Mouse (Mus musculus) neural tube, embryonic 11.5 days (tissue): Measurements from ENCODE around the gene Rmnd5b. TPM values are rescaled to one million over a fixed set of nuclear protein-coding genes. Genes with fewer than 3 reads are reported as not detected.

Experiments used
- ATAC-seq: fragments of 200-750 bp; cut with Nextera tagmentation; 2 replicates; pipeline ENCODE4 v1.8.0; 2017; ENCODE audit warnings: moderate number of reproducible peaks, mild to moderate bottlenecking, moderate TSS enrichment, moderate library complexity; ENCODE audit not compliant: insufficient read depth, low FRiP score, low TSS enrichment
- DNase-seq: peaks from one replicate; pipeline ENCODE4 v3.0.0-alpha.2; 2015; ENCODE audit warnings: low spot score
- H3K27ac ChIP-seq: fragments of 300-500 bp; sonication (generic); 2 replicates; pipeline ENCODE4 v1.5.1; 2014; ENCODE audit warnings: low read depth, mild to moderate bottlenecking, low read length
- H3K27me3 ChIP-seq: fragments of 300-500 bp; sonication (generic); 2 replicates; pipeline ENCODE4 v1.6.1; 2014; ENCODE audit warnings: mild to moderate bottlenecking, low read length, mixed read lengths; ENCODE audit not compliant: control insufficient read depth, insufficient read depth
- H3K36me3 ChIP-seq: fragments of 300-500 bp; sonication (generic); 2 replicates; pipeline ENCODE4 v1.6.1; 2014; ENCODE audit warnings: mild to moderate bottlenecking, low read length, moderate library complexity, mixed read lengths; ENCODE audit not compliant: control insufficient read depth, insufficient read depth
- H3K4me1 ChIP-seq: fragments of 300-500 bp; sonication (generic); 2 replicates; pipeline ENCODE4 v1.6.1; 2014; ENCODE audit warnings: low read length, mixed read lengths; ENCODE audit not compliant: control insufficient read depth, insufficient read depth
- H3K4me2 ChIP-seq: fragments of 300-500 bp; sonication (generic); 2 replicates; pipeline ENCODE4 v1.6.1; 2014; ENCODE audit warnings: low read depth, mild to moderate bottlenecking, moderate library complexity
- H3K4me3 ChIP-seq: fragments of 300-500 bp; sonication (generic); 2 replicates; pipeline ENCODE4 v1.5.1; 2014; ENCODE audit warnings: low read depth, low read length
- H3K9ac ChIP-seq: fragments of 300-500 bp; sonication (generic); 2 replicates; pipeline ENCODE4 v1.6.1; 2014; ENCODE audit warnings: mild to moderate bottlenecking, low read length
- H3K9me3 ChIP-seq: fragments of 300-500 bp; sonication (generic); 2 replicates; pipeline ENCODE4 v1.6.1; 2016; ENCODE audit warnings: low read length; ENCODE audit not compliant: control insufficient read depth
- WGBS: fragments of 180-500 bp; shearing (Covaris S2); extraction: QIAGEN DNeasy Blood & Tissue Kit; methylation state at CpG from one replicate; pipeline ENCODE4 v1.1.7; 2014; 5-methylcytosine and 5-hydroxymethylcytosine counted together
- polyA plus RNA-seq: library from polyadenylated mRNA; unstranded; fragments of >200 nt; fragmentation: Nextera tagmentation; extraction: Ambion mirVana; gene quantifications from 2 replicates; pipeline ENCODE4 v1.2.1, GENCODE M21; 2014

Rmnd5b gene
- polyA plus RNA-seq, 1 experiment from 2014 or later = 52.6 TPM

DNA sequence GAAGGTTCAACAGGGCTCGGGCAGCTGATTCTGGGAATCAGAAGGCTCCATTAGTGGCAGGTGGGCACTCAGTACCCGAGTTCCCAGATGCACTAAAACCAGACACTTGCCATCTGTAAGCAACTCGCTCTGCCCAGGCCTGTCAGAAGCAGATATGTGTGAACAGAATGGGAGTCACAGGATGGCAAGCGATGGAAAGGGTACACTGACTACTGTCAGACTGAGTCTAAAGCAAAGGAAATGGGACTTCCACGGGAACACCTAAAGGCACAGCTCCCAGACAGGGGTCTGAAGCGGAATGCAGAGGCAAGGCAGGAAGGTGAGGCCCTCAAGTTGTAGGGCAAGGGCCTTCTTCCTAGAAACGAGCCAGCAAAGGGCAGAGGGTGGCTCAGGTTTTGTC lies 10.5 kb upstream of the Rmnd5b start:
- Histone ChIP-seq H3K4me2 (no peak overlapping the region), H3K9me3 (no peaks in the 10 kb centered on the region), H3K27ac (no peak overlapping the region), H3K9ac (no peak overlapping the region), H3K36me3 (peaks cover 4% of the 10 kb centered on the region; the same call in 1 of the 2 replicates), H3K4me3 (no peak overlapping the region), H3K27me3 (peaks cover 9% of the 10 kb centered on the region; the same call in 1 of the 2 replicates), H3K4me1 (peaks cover 19% of the 10 kb centered on the region)
- 84% methylated on average over 7 of the region's 7 CpGs for WGBS
- ATAC-seq = no peak
- no peak for DNase-seq

DNA sequence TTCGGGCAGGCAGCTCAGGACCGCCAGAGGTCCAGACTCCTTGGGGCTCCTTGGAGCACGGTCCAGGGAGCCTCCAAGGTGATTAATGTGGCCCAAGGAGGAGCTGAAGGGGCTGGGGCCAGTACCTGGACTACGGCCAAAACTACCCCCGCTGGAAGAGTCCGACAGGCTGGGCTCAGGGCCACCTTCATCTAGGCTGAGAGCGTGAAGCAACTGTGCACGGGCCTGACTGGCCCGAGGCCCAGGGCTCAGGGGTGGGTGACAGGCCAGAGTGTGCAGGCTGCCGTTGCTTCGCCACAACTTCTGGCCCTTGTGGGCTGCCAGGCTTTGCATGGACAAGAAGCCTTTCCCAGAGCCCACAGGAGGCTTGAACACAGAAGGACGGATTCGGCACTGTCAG lies 9.6 kb upstream of the Rmnd5b start:
- DNase-seq (no peak), ATAC-seq (no peak)
- H3K27ac ChIP-seq = no peak overlapping the region
- no peak overlapping the region for H3K9ac ChIP-seq
- peaks cover 9% of the 10 kb centered on the region; the same call in 1 of the 2 replicates for H3K27me3 ChIP-seq
- 90% methylated on average over 13 of the region's 13 CpGs for WGBS
- peaks cover 4% of the 10 kb centered on the region; the same call in 1 of the 2 replicates for H3K36me3 ChIP-seq
- H3K4me1 ChIP-seq = peaks cover 17% of the 10 kb centered on the region
- no peak overlapping the region for H3K4me2 ChIP-seq
- H3K9me3 ChIP-seq = no peaks in the 10 kb centered on the region
- H3K4me3 ChIP-seq = no peak overlapping the region

DNA sequence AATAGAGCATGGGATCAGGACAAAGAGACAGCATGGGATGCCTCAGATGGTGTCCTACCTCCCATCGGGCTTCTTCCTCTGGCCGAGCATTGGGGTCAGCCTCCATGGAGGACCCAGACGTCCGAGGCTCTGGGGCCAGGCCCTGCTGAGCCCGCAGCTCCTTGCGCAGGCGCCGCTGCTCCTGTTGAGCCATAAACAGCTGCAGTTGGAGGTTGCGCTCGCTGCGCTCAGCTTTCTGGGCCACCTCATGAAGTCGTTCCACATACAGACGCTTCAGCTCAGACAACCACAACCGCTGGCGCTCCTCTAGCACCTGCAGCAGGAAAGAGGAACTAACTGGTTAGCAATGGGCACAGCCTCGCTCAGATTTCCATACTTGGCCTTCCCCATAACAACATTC lies 8.5 kb upstream of the Rmnd5b start:
- H3K27ac ChIP-seq = no peak overlapping the region
- 78% methylated on average over 16 of the region's 16 CpGs for WGBS
- no peaks in the 10 kb centered on the region for H3K27me3 ChIP-seq
- H3K4me2 ChIP-seq = no peak overlapping the region
- H3K4me3 ChIP-seq = no peak overlapping the region
- H3K9me3 ChIP-seq = no peaks in the 10 kb centered on the region
- no peak for ATAC-seq
- peaks cover 13% of the 10 kb centered on the region for H3K4me1 ChIP-seq
- no peak overlapping the region for H3K9ac ChIP-seq
- H3K36me3 ChIP-seq = peaks cover 4% of the 10 kb centered on the region; the same call in 1 of the 2 replicates
- no peak for DNase-seq

- H3K27me3 ChIP-seq = no peaks in the 10 kb centered on the region
- no peak overlapping the region for H3K4me3 ChIP-seq
- H3K9ac ChIP-seq = no peak overlapping the region
- no peak overlapping the region for H3K27ac ChIP-seq
- no peak overlapping the region for H3K4me2 ChIP-seq
- H3K4me1 ChIP-seq = peaks cover 8% of the 10 kb centered on the region
- DNase-seq (no peak), ATAC-seq (no peak)
- 62% methylated on average over 15 of the region's 15 CpGs for WGBS
- H3K36me3 ChIP-seq = peaks cover 4% of the 10 kb centered on the region; the same call in 1 of the 2 replicates
- H3K9me3 ChIP-seq = no peaks in the 10 kb centered on the region
Measured at GRCm38 (mm10) chr11:51643761-51644160, 8.1 kb upstream of the Rmnd5b start.

GRCm38 (mm10) chr11:51643202-51643601 lies 7.5 kb upstream of the Rmnd5b start:
- Histone ChIP-seq H3K4me1 (peaks cover 3% of the 10 kb centered on the region), H3K4me3 (no peak overlapping the region), H3K4me2 (no peak overlapping the region), H3K27me3 (no peaks in the 10 kb centered on the region), H3K9ac (no peak overlapping the region), H3K36me3 (peaks cover 4% of the 10 kb centered on the region; the same call in 1 of the 2 replicates), H3K9me3 (no peaks in the 10 kb centered on the region), H3K27ac (no peak overlapping the region)
- WGBS = 84% methylated on average over 9 of the region's 9 CpGs
- DNase-seq (no peak), ATAC-seq (no peak)

- Histone ChIP-seq H3K36me3 (peaks cover 4% of the 10 kb centered on the region; the same call in 1 of the 2 replicates), H3K4me3 (no peak overlapping the region), H3K4me2 (no peak overlapping the region), H3K27me3 (no peaks in the 10 kb centered on the region), H3K9ac (no peak overlapping the region), H3K27ac (no peak overlapping the region), H3K9me3 (no peaks in the 10 kb centered on the region), H3K4me1 (no peaks in the 10 kb centered on the region)
- no peak for DNase-seq
- WGBS = 89% methylated on average over 7 of the region's 7 CpGs
- ATAC-seq = no peak
Measured at GRCm38 (mm10) chr11:51640748-51641147, 5.1 kb upstream of the Rmnd5b start.

DNA sequence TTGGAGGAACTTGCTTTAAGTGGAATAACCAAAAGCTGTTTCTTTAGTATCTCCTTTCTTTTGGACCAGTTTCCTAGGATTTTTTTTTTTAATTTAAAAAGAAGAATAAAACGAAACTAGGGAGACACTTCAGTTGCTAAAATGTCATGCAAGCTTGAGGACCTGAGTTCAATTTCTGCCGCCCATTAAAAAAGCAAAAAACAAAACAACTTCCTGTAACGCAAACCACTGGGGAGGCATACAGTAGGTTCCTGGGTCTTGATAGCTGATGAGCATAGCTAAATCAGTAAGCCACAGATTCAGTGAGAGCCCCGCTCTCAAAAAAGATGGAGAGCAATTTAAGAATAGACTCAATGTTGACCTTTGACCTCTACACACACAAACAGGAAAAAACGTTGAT lies 2.8 kb upstream of the Rmnd5b start:
- Histone ChIP-seq H3K9me3 (no peaks in the 10 kb centered on the region), H3K4me1 (peaks cover 3% of the 10 kb centered on the region; the same call in 1 of the 2 replicates), H3K27ac (no peak overlapping the region), H3K4me2 (no peak overlapping the region), H3K9ac (no peak overlapping the region), H3K27me3 (no peaks in the 10 kb centered on the region), H3K36me3 (no peaks in the 10 kb centered on the region), H3K4me3 (no peak overlapping the region)
- DNase-seq (no peak), ATAC-seq (no peak)
- 69% methylated on average over 5 of the region's 5 CpGs for WGBS

GRCm38 (mm10) chr11:51637971-51638414 lies 2.3 kb upstream of the Rmnd5b start:
- Histone ChIP-seq H3K4me1 (peaks cover 3% of the 10 kb centered on the region; the same call in 1 of the 2 replicates), H3K27me3 (no peaks in the 10 kb centered on the region), H3K9ac (peak overlapping the region; percentile 40; the same call in 1 of the 2 replicates), H3K4me3 (no peak overlapping the region), H3K36me3 (no peaks in the 10 kb centered on the region), H3K9me3 (no peaks in the 10 kb centered on the region), H3K4me2 (0 out of 2 replicates have a peak overlapping the region, but pooled peaks have one; percentile 1), H3K27ac (no peak overlapping the region)
- 3% methylated on average over 17 of the region's 17 CpGs for WGBS
- peak; percentile 69 for DNase-seq
- no peak for ATAC-seq

DNA sequence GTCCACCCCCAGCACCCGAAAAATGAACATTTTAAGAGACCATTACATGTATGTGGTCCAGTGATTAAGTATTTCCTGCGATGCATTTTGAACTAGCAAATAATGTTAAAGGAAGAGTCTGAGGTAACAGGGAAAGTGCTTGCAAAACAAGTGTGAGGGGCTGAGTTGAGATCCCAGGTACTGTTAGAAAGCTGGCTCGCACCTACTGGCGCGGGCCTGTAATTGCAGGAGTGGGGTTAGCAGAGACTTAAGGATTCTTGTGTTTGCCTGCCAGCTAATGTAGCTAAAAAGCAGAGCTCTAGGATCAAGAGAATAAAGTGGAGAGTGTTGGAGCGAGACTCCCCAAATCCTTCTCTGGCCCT lies 608 bp upstream of the Rmnd5b start:
- Histone ChIP-seq H3K36me3 (no peaks in the 10 kb centered on the region), H3K9me3 (no peaks in the 10 kb centered on the region), H3K4me2 (peak overlapping the region; percentile 77), H3K4me1 (peaks cover 3% of the 10 kb centered on the region; the same call in 1 of the 2 replicates), H3K4me3 (peak overlapping the region; percentile 74), H3K9ac (peak overlapping the region; percentile 72), H3K27me3 (no peaks in the 10 kb centered on the region), H3K27ac (no peak overlapping the region)
- ATAC-seq (peak; percentile 58; the same call in 1 of the 2 replicates), DNase-seq (peak; percentile 73)
- WGBS = 5% methylated on average over 6 of the region's 6 CpGs
